Mouse (Mus musculus) thymus, postnatal 36 days (tissue): ENCODE data around the gene Mecp2.
"Not testable (repeated sequence)": the region's sequence is repeated elsewhere in the genome, so short reads cannot be mapped to it uniquely, and the experiment has no call there.

Source experiments
- DNase-seq, 2 experiments: peaks; one replicate each; pipeline ENCODE4 v3.0.0; 2022; ENCODE audit warnings: mixed read lengths in 2 of 2

The Mecp2 gene

DNA sequence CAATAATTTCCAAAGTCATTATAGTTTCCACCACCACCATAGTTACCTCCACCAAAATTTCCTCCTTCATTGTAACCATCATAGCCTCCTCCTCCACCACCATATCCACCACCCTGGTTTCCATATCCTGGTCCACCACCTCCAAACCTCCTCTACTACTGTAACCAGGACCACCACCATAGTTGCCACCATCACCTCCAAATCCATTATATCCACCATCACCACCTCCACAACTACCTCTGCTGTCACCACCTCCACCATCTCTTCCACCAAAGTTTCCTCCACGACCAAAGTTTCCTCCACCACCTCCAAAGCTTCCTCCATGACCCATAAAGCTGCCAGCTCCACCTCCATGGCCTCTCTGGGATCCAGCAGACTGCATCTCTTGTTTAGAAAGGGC is at the start of gene Mecp2:
Mecp2 (minus strand) TSS at position 101 of the 400 bp plus-strand sequence.
- not testable (repeated sequence) for DNase-seq

- no peak for DNase-seq
Observed at GRCm38 (mm10) chrX:74176959-74177358, 41.8 kb upstream of the Mecp2 start, which contains the start of gene Tktl1. Gene Tktl1 (plus strand): TSS chrX:74177259.

DNA sequence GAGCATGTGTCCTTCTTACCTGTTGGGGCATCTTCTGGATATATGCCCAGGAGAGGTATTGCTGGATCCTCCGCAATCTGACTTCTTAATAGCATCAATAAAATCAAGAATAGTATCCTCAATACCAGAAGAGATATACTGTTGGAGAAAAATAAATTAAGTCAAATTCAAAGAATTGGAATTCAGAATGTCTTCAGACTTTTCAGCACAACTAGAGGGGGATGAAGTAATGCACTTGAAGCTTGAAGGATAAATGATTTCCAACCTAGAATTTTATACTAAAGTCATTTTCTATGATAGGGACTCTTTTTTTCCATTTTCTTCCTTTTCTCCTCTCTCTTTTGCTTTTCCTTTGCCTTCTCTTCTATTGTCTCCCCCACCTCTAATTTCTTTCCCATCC is 32.6 kb upstream of the Mecp2 start, which contains the start of gene Tex28:
Tex28 (minus strand) TSS at position 101 of the 400 bp plus-strand sequence.
- DNase-seq: no peak

DNA sequence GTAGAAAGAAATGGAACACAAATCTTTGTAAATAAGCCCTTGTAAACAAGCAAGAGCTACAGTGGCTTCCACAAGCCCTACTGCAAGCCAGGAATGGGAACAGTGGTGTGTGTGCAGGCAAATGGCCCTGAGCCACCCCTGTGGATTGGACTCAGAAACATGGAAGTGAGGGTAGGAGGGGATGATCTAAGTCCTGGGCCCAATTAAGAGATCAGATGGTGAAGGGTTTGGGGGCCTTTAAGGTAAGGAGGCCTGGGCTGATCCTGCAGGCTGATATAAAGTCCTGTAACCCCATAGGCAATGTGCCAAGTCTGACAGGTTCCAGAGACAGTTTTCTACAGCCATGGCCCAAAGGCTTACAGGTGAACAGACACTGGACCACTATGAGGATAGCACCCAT is 8.0 kb downstream of the Mecp2 start, which contains the start of gene Opn1mw:
Opn1mw (plus strand) TSS at position 301 of the 400 bp plus-strand sequence.
- DNase-seq: no peak

GRCm38 (mm10) chrX:74124975-74125374 is 10.2 kb downstream of the Mecp2 start:
- peak; percentile 38 to 44 for DNase-seq

GRCm38 (mm10) chrX:74115511-74115910 is 19.7 kb downstream of the Mecp2 start:
- DNase-seq: peak; percentile 62 to 67

DNA sequence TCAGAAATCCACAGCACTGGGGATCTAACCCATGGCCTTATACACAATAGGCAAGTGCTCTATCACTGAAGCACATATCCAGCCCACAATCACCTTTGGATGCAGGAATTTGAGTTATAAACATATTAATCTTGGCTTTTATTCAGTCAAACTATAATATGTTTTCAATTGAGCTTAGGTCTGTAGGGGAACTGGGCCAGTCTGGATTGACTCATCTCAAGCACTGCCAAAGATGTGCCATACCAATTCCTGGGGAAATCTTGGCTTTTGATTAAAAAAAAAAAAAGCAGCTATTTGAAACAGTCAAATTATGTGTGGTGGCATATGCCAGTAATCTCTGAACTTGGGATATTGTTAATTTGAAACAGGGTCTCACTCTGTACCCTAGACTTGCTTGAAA is 21.1 kb downstream of the Mecp2 start:
- no peak for DNase-seq

DNA sequence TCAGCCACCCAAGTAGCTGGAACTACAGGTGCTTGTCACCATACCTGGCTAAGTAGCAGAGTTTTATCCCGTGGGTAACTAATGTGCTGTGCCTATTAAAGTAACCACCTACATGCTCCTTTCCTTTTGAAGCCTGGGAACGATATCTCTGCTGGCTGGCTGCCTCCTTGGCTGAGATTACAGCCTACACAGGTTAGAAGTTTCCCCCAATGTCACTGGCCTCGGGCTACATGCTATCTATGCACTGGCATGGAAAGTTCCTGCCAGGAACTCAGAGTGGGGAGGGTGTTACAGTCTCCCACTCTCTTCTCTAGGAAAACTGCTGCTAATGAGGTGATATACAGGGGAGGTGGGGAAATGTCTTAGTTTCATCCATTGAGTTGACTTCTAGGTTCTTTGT is 26.4 kb downstream of the Mecp2 start:
- DNase-seq: no peak

- DNase-seq: no peak
Observed at GRCm38 (mm10) chrX:74105916-74106315, 29.2 kb downstream of the Mecp2 start.

DNA sequence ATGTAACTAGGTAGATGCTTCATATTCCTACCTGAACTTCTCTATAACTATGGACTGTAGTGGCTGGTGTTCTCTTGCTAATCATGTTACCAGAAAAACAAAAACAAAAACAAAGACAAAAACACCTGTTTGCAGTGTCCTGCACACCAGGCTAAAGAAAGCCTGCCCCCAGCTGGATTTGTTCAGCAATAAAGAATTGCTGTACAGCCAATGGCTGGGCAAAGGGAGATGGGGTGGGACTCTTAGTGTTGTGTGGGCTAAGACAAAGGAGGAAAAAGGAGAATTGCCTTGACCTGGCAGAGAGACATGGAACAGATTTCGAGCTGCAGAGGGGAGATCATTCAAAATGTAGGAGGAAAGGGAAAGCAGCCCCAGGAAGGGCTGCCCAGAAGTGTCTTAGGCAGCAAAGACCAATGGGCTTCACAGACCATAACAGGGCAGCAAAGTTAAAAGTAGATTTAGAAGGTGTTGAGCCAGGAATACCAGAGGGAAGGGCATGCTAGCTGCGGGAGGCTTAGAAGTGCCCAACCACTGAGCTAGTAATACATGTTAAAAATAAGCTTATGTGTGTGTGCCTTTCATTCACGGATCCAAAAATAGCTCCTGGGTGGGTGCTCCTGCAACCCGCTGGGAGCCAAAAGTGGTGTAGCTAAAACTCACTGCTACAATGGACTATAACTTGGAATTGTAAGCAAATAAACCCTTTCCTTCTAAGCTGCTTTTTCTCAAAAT is 31.5 kb downstream of the Mecp2 start:
- DNase-seq: no peak

- no peak for DNase-seq
Observed at GRCm38 (mm10) chrX:74095130-74095529, 40.0 kb downstream of the Mecp2 start.

GRCm38 (mm10) chrX:74085601-74086038 is 49.5 kb downstream of the Mecp2 start:
- peak; percentile 94 to 98 for DNase-seq

- DNase-seq: peak; percentile 72 to 83
Observed at GRCm38 (mm10) chrX:74084946-74085498, 50.1 kb downstream of the Mecp2 start.

DNA sequence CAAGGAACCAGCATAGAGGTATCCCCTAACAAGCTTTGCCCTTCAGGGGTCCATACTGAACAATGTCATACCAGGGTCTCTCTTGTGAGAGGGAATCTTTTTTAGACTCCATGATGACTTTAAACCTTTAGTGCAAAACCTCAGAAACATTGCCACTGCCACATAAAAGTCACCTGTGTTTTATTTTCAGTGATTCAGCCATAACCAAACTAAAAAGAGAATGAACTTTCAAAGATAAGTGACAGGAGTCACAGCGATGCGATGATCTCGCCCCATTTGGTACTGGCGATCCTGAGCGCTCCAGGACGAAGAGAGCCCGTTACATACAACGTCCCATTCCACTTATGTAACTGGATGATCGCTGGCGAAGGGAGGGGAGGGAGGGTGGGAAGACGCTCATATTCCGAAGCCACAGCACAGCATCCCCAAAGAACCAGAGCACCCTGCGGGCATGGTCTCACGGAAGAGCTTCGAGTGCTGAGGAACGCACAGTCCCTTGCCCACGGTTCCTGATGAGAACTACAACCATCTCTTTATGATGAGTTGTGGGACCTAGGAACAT is 50.8 kb downstream of the Mecp2 start:
- peak in 1 of 2 experiments; percentile 1 for DNase-seq

DNA sequence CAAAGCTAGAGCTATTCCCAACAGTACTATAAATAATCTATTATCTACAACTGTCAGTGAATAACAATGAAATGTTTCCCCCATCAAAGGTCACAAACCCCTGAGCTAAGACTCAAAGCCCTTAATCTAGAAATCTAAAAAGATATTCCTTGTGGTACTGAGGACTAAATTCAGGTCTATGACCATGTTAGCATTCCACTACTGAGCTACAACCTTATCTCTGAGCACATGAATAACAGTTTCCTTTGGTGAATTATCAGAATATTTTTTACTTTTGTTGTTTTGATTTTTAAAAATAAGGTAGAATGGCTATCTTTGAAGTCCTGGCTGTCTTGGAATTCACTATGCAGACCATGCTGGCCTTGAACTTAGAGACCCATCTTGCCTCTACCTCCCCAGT is 64.4 kb downstream of the Mecp2 start:
- DNase-seq: no peak

- no peak for DNase-seq
Observed at GRCm38 (mm10) chrX:74067891-74068290, 67.3 kb downstream of the Mecp2 start.

GRCm38 (mm10) chrX:74045107-74045506 is 90.1 kb downstream of the Mecp2 start:
- no peak for DNase-seq

DNA sequence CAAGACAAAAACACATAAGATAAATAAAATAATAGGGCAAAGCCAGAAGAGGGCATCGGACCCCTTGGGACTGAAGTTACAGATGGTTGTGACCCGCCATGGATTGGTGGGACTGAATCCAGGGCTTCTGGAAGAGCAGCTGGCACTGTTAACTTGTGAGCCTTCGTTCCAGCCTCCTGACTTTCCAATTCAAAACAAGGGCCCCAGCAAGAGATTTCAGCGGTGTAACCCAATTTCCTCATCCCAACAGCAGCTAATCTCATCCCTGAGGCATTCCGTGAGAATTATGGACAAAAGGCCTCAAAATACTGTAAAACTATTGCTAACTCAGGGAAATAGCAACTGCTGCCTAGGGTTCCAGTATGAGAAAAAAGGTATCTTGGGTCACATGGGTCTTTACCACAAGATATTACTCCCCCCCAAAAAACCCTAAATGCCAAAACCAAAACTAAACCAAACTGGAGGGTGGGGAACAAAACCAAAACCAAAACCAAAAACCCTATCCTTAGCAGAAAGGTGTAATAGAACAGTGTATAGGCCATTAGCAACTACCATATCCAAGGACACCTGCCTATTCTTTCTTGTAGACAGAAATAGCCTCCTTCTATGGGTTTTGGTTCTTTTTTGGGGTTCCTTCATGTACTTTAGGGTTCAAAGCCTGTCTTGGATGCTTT is 97.3 kb downstream of the Mecp2 start:
- DNase-seq: no peak

- no peak for DNase-seq
Observed at GRCm38 (mm10) chrX:74030000-74030399, 105.2 kb downstream of the Mecp2 start.

DNA sequence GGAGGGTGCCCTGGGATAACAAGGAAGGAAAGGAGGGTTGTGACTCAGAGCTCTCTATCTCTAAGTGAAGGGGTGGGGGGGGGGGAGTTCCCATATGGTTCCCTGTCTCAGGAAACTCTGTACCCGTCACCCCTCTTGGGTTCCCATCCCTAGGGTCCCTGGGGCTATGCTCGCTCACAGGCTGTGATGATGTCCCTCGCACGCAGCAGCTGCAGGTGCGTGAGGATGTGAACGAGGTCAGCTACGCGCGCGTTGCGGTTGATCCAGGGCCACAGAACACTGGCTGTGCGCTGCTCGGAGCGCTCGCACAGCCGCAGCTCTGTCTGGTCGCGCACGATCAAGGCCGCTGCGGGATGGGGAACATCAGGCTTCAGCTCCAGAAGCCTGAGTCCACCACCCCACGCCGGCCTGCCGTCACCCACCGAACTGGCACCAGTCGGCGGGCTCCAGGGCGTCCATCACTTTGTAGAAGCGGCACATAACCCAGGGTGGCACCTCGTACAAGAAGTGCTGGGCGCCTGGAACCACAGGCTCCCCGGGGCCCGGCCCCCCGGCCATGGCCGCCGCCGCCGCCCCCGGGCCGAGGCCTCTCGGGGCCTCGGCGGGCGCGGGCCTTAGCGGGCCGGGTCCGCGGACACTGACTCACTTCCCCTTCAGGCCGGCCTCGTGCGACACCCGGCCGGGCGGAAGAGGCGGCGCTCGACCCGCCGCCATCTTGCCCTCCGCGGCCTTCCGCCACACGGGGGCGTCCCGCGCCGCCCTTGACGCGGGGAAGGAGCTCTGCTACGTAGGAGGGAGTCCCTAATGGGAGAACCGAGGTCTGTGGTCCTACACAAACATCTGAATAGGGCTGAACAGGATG is 111.7 kb downstream of the Mecp2 start, which contains the start of gene Irak1:
Irak1 (minus strand) TSS at position 731 of the 862 bp plus-strand sequence.
- DNase-seq: peak; percentile 80

GRCm38 (mm10) chrX:74022795-74023187 is 112.4 kb downstream of the Mecp2 start:
- peak; percentile 13 to 25 for DNase-seq

GRCm38 (mm10) chrX:74014597-74014996 is 120.6 kb downstream of the Mecp2 start:
- DNase-seq: no peak
